Mouse (Mus musculus) olfactory bulb, adult 2 months (tissue): ENCODE results near the gene Hykk. TPM values are rescaled to one million over a fixed set of nuclear protein-coding genes. Genes with fewer than 3 reads are reported as not detected.

Experiments
- H3K27ac ChIP-seq: fragments of 200-500 bp; 2 replicates; pipeline ENCODE4 v1.5.1; 2012; ENCODE audit warnings: low read depth, low read length; ENCODE audit not compliant: insufficient read depth
- H3K4me1 ChIP-seq: fragments of 200-500 bp; 2 replicates; pipeline ENCODE4 v1.6.1; 2012; ENCODE audit warnings: low read length; ENCODE audit not compliant: control insufficient read depth, insufficient read depth
- H3K4me3 ChIP-seq: fragments of 200-500 bp; 2 replicates; pipeline ENCODE4 v1.5.1; 2012; ENCODE audit warnings: mild to moderate bottlenecking, low read depth, low read length, moderate library complexity; ENCODE audit not compliant: insufficient read depth
- CTCF ChIP-seq: fragments of 200-500 bp; IDR thresholded peaks from 2 replicates; pipeline ENCODE4 v1.5.1; 2012; ENCODE audit warnings: low read depth, mild to moderate bottlenecking, low read length, moderate library complexity; ENCODE audit not compliant: insufficient read depth
- POLR2A ChIP-seq: fragments of 200-500 bp; IDR thresholded peaks from 2 replicates; pipeline ENCODE4 v1.6.1; 2012; ENCODE audit warnings: mild to moderate bottlenecking, low read depth, low read length, moderate library complexity; ENCODE audit not compliant: insufficient read depth
- WGBS: fragments of 180-500 bp; shearing (Covaris S2); methylation state at CpG from one replicate; pipeline ENCODE4 v1.1.7; 2018; 5-methylcytosine and 5-hydroxymethylcytosine counted together
- polyA plus RNA-seq: library from polyadenylated mRNA; stranded (reverse); fragments of >200 nt; gene quantifications from 2 replicates; pipeline ENCODE4 v1.2.4, GENCODE M21; 2012; ENCODE audit warnings: low replicate concordance; ENCODE audit not compliant: missing spikeins, insufficient read depth, insufficient read length

Gene Hykk
- polyA plus RNA-seq, 1 experiment: not detected

DNA sequence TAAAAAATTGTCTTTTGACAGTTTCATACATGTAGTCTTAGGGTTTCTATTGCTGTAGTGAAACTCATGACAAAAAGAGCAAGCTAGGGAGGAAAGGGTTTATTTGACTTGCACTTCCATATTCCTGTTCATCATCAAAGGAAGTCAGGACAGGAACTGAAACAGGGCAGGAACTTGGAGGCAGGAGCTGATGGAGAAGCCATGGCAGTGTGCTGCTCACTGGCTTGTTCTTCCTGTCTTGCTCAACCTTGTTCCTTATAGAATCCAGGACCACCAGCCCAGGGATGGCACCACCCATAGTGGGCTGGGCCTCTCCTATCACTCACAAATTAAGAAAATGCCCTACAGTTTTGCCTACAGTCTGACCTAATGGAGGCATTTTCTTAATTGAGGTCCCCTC is 46.6 kb downstream of the Hykk start:
- no peak for TF ChIP-seq CTCF
- TF ChIP-seq POLR2A: no peak
- H3K27ac ChIP-seq: no peak overlapping the region

DNA sequence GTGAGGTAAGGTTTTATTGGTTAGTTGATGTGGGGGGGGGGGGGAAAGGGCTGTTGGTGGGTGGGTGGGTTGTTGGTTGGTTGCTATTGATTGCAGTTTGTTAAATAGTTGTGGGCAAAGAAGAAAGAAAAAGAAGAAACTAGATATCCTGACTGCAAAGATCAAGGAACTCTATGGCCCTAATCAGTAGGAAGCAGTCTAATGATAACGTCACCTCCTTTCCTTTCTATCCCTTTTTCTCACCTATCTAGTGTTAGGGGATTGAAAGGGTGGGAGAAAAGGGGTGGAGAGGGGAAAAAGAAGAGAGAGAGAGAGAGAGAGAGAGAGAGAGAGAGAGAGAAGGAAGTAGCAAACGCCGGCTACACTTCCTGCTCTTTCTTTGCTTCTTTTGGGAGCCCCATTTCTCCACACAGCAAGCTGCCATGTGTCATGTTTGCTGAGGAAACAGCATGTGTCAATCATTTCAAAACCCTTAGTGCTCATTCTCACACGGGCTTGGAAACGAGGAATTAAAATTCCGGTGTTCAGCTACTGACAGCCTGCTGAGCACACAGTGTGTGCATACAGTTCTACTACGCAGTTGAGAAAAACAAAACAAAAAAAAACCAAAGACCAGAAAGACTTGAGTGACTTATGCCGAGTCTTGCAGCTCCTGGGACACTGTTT is 53.0 kb downstream of the Hykk start:
- no peak overlapping the region for H3K27ac ChIP-seq
- WGBS: 59% methylated on average over 8 of the region's 8 CpGs
- H3K4me1 ChIP-seq: no peaks in the 10 kb centered on the region
- TF ChIP-seq POLR2A (no peak), CTCF (no peak)
- no peak overlapping the region for H3K4me3 ChIP-seq

More for the DNA sequence above, 46.6 kb downstream of the Hykk start:
- Histone ChIP-seq H3K4me3 (no peak overlapping the region), H3K4me1 (no peaks in the 10 kb centered on the region)

DNA sequence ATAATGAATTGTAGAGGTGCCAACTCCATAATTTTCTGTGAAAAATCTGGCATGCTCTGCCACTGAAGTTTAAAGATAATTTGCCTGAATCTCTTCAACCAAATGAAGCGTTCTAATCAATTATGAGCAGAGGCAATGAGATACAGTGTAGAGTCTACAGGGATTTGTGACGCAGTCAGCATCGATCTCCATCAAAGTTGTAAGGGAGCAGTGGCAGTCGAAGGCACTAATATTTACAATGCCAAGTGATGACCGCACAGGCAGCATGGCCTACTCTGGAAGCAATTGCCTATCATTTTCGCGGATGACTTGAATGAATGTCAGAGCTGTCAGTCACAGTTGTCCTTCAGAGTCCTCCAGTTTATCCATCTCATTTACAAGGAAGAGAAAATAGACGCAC is 63.6 kb downstream of the Hykk start, which contains the start of gene Chrna5:
Chrna5 (plus strand) TSS at position 207 of the 400 bp plus-strand sequence.
- Histone ChIP-seq H3K27ac (no peak within 1 kb of the TSS), H3K4me3 (peak within 1 kb of the TSS; percentile 57), H3K4me1 (peaks cover 10% of the 10 kb centered on the region)
- WGBS: 70% methylated on average over 8 of the region's 8 CpGs
- TF ChIP-seq POLR2A (no peak), CTCF (no peak)

DNA sequence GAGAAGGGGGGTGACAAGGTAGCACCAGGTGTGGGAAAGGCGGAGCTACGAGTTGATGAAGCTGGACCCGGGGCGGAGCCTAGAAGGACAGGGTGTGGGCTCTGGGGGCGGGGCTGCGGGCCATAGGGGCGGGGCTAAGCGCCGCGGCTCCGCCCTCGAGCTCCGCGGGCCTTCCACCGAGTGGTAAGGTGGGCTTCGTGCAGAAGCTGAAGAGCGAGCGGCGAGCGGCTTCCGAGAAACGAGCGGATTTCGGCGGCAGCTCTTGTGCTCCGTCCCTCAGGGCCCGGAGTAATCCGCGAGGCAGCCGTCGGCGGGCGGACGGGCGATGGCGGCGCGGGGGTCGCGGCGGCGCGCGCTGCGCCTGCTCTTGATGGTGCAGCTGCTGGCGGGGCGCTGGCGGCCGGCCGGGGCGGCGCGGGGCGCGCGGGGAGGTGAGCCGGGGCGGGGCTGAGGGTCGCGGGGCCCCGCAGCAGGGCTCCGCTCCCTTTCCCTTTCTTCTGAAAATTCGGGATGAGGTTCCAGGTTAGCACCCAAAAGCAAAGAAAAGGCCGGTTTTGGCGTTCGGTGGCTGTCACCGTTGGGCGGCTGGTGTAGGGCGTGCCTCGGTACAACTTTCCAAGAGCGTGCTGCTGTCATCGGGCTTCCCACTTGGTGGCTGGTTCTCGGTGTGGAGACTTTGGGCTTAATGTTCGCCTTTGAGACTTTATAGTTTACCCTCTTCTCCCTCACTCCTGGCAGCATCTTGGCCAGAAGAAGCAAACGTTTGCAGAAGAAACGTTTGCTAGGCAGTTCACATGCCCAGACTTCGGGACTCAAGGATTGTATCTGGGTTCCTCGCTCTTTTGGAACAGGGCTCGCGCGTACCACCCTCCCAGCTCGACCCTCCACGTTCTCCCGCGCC is 64.5 kb downstream of the Hykk start:
- WGBS: 1% methylated on average over 85 of the region's 85 CpGs
- Histone ChIP-seq H3K27ac (no peak overlapping the region), H3K4me1 (peaks cover 10% of the 10 kb centered on the region), H3K4me3 (peak overlapping the region; percentile 57)
- no peak for TF ChIP-seq CTCF
- no peak for TF ChIP-seq POLR2A

DNA sequence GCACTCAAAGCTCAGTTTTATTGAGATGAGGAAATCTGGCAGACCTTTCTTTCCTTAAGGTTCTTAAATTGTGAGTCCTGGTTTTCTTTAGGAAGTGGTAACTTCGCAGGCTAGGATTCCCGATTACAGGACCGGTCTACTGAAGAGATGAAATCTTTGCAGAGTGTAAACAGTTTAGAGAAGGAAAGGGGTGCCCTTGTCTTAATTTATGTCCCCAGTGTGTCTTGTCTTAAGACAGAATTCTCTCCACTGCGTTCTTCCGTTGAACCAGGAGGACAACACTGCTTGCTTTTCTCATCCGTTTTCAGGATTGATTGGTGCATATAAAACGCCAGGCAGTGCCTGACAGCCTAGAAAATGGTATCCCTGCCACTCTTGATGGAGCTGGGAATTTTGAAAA is 65.3 kb downstream of the Hykk start:
- TF ChIP-seq POLR2A (no peak), CTCF (no peak)
- WGBS: 31% methylated on average over 7 of the region's 7 CpGs
- Histone ChIP-seq H3K27ac (no peak overlapping the region), H3K4me1 (peaks cover 10% of the 10 kb centered on the region), H3K4me3 (no peak overlapping the region)

DNA sequence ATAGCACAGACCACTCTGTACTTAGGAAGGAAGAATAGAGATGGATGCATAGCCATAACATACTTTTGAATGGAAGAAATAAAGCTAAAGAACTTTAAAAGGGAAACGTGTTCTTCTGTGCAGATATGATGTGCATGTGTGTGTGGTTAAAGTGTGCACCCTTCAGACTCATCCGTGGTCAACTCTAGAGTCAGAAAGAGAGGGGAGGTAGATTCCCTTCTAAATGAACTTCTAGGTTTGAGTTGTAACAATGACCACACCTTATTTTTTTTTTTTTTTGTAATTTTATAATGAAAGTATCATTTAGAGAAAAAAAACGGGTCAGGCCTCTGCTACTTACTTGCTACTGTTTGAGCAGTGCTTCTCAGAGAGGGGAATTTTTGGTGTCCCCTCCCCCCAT is 73.3 kb downstream of the Hykk start:
- TF ChIP-seq POLR2A (no peak), CTCF (no peak)
- 86% methylated on average over 3 of the region's 3 CpGs for WGBS
- no peaks in the 10 kb centered on the region for H3K4me1 ChIP-seq
- no peak overlapping the region for H3K4me3 ChIP-seq
- no peak overlapping the region for H3K27ac ChIP-seq

DNA sequence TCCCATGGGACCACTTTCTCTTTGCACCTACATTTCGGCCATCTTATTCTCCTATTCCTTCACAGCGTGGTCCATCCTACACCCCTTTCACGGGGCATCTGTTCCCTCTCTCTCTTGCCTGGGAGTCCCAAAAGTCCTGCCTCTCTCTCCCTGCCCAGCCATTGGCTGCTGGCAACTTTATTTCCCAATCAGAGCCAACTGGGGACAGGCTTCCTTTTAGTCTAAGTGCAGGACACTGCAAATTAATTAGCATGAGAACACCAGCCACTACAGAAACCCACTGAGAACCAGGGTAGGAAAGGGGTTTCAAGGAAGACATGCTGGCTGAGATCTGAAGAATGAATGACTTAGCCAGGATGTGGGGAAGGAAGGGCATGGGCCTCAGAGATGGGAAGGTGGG is 77.3 kb downstream of the Hykk start:
- no peak overlapping the region for H3K27ac ChIP-seq
- no peak for TF ChIP-seq CTCF
- TF ChIP-seq POLR2A: no peak
- no peak overlapping the region for H3K4me3 ChIP-seq
- WGBS: 52% methylated on average over 3 of the region's 3 CpGs
- no peaks in the 10 kb centered on the region for H3K4me1 ChIP-seq

DNA sequence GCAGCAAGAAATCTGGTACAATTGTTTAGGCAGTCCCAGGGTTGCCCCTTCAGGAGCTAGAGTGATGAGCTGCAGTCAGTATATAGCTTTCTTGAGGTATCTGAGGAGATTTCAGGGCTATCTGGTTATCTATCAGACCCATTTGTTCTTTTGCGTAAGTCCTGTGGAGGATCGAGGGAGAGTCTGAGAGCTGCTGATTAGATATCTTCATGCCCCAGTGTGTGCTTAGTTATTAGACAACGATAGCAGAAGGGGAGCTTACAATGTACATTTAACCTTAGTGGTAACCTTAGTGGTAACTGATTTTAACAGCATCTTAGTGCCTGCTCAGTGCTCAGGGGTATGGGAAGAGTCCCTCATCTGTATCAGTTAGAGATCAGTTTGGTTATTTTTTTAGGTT is 78.6 kb downstream of the Hykk start:
- Histone ChIP-seq H3K4me3 (no peak overlapping the region), H3K4me1 (no peaks in the 10 kb centered on the region), H3K27ac (no peak overlapping the region)
- WGBS: 87% methylated on average over 3 of the region's 3 CpGs
- no peak for TF ChIP-seq POLR2A
- no peak for TF ChIP-seq CTCF

Other genes with a start within 250 kb of the Hykk start
- gene Dnaja4, start 218.4 kb upstream of the Hykk start, polyA plus RNA-seq: not detected in 2 replicates
- gene Wdr61, start 182.8 kb upstream of the Hykk start, polyA plus RNA-seq: not detected in 2 replicates
- not detected in 2 replicates for gene Crabp1, start 152.5 kb upstream of the Hykk start, polyA plus RNA-seq
- not detected in 2 replicates for gene Ireb2, start 53.5 kb upstream of the Hykk start, polyA plus RNA-seq
- not detected in 2 replicates for gene Psma4, start 33.5 kb downstream of the Hykk start, polyA plus RNA-seq
- not detected in 2 replicates for gene AY074887, start 33.7 kb downstream of the Hykk start, polyA plus RNA-seq
- gene Chrna5, start 63.6 kb downstream of the Hykk start, polyA plus RNA-seq: not detected in 2 replicates
- not detected in 2 replicates for gene Chrna3, start 109.3 kb downstream of the Hykk start, polyA plus RNA-seq
- gene Chrnb4, start 131.5 kb downstream of the Hykk start, polyA plus RNA-seq: not detected in 2 replicates
- not detected in 2 replicates for gene Ube2q2, start 231.6 kb downstream of the Hykk start, polyA plus RNA-seq